Mouse (Mus musculus) embryonic facial prominence, embryonic 11.5 days (tissue): ENCODE measurements at regions not wholly inside any gene's neighbourhood (a gene's known extent, or its start where the extent isn't known, plus 50 kb on each side); places are given as distances from the start of the nearest gene placed in this dataset.

Experiments used
- ATAC-seq: fragments of 200-750 bp; cut with Nextera tagmentation; replicated peaks from 2 replicates; pipeline ENCODE4 v1.8.0; 2017; ENCODE audit warnings: low read depth; ENCODE audit not compliant: insufficient number of reproducible peaks, low FRiP score, low TSS enrichment
- DNase-seq: peaks from one replicate; pipeline ENCODE4 v3.0.0-alpha.2; 2015; ENCODE audit warnings: low spot score
- H3K27ac ChIP-seq: fragments of 300-500 bp; sonication (generic); replicated peaks from 2 replicates; pipeline ENCODE4 v1.5.1; 2014; ENCODE audit warnings: mild to moderate bottlenecking, low read depth, low read length, control low read depth
- H3K27me3 ChIP-seq: fragments of 300-500 bp; sonication (generic); 2 replicates; pipeline ENCODE4 v1.6.1; 2014; ENCODE audit warnings: mild to moderate bottlenecking, low read length, moderate library complexity, mixed read lengths; ENCODE audit not compliant: control insufficient read depth, insufficient read depth
- H3K36me3 ChIP-seq: fragments of 300-500 bp; sonication (generic); replicated peaks from 2 replicates; pipeline ENCODE4 v1.6.1; 2014; ENCODE audit warnings: low read depth, mild to moderate bottlenecking, low read length, moderate library complexity, mixed read lengths; ENCODE audit not compliant: control insufficient read depth, insufficient read depth
- H3K4me1 ChIP-seq: fragments of 300-500 bp; sonication (generic); 2 replicates; pipeline ENCODE4 v1.6.1; 2014; ENCODE audit warnings: low read length, mixed read lengths; ENCODE audit not compliant: control insufficient read depth, insufficient read depth
- H3K4me2 ChIP-seq: fragments of 300-500 bp; sonication (generic); 2 replicates; pipeline ENCODE4 v1.6.1; 2014; ENCODE audit warnings: low read depth, mild to moderate bottlenecking, control low read depth, low read length, moderate library complexity
- H3K4me3 ChIP-seq: fragments of 300-500 bp; sonication (generic); 2 replicates; pipeline ENCODE4 v1.5.1; 2014; ENCODE audit warnings: low read depth, low read length, control low read depth
- H3K9ac ChIP-seq: fragments of 300-500 bp; sonication (generic); replicated peaks from 2 replicates; pipeline ENCODE4 v1.6.1; 2014; ENCODE audit warnings: mild to moderate bottlenecking, control low read depth, low read length
- H3K9me3 ChIP-seq: fragments of 300-500 bp; sonication (generic); replicated peaks from 2 replicates; pipeline ENCODE4 v1.6.1; 2016; ENCODE audit warnings: mild to moderate bottlenecking, low read length, inconsistent platforms, mixed read lengths; ENCODE audit not compliant: control insufficient read depth
- WGBS: fragments of 180-500 bp; shearing (Covaris S2); extraction: QIAGEN DNeasy Blood & Tissue Kit; methylation state at CpG from one replicate; pipeline ENCODE4 v1.1.7; 2014; 5-methylcytosine and 5-hydroxymethylcytosine counted together

DNA sequence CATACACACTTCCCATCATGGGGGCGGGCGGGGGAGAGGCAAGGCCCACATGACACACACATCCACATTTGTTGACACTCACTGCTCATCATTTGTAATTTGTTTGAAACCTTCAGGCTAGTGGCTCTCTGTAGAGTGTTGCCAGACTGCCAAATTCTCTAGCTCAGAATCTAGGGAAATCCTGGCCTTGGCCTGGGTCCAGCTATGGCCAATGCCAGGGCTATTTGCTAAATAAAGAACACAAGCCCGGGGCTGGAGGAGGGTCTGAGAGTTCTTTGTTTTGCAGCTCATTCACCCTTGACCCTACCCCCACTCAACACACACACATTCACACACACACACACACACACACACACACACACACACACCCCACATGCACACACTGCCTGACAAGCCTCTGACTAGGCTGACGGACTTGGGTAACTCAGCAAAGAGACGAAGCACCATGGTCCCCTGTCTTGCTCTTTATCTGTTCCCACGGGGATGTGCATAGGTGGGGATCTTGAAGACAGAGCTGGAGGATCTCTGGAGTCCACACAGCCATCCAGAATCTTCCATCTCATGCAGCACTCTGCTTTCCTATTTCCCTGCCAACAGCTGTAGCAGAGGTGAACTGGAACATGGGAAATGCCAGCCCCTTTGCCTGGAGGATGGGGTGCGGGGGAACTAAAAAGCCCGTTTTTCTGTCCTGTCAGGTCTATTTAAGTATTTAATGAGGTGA is 107.1 kb upstream of the Cadm1 start:
- H3K27ac ChIP-seq, result no peak overlapping the region
- no peak overlapping the region for H3K9ac ChIP-seq
- H3K4me3 ChIP-seq, result no peak overlapping the region
- H3K4me1 ChIP-seq, result no peaks in the 10 kb centered on the region; the same call in 1 of the 2 replicates
- no peaks in the 10 kb centered on the region for H3K9me3 ChIP-seq
- no peaks in the 10 kb centered on the region for H3K36me3 ChIP-seq
- 52% methylated on average over 8 of the region's 8 CpGs for WGBS
- H3K4me2 ChIP-seq, result no peak overlapping the region
- DNase-seq (no peak), ATAC-seq (peak; percentile 34; the same call in 1 of the 2 replicates)
- H3K27me3 ChIP-seq, result no peaks in the 10 kb centered on the region

DNA sequence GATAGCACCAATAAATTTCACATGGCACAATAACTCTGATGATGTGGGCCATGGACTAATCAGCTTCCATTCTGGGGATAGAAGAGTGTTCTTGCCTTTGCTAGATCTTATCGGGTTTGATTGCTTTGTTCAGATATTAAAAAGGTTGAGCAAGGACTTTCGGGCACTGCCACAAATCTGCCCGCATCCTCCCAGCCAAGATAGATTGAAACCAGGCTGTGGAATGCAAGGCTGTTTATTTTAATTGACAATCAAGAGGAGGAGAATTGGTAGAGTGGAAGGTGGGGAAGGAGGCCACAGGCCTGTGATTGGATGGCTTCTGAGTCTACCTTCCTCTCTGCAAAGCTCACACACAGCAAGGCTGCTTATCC is 106.5 kb upstream of the Cadm1 start:
- Histone ChIP-seq H3K36me3 (no peaks in the 10 kb centered on the region), H3K4me3 (no peak overlapping the region), H3K4me1 (no peaks in the 10 kb centered on the region; the same call in 1 of the 2 replicates), H3K4me2 (no peak overlapping the region), H3K9me3 (no peaks in the 10 kb centered on the region), H3K27ac (no peak overlapping the region), H3K9ac (no peak overlapping the region), H3K27me3 (no peaks in the 10 kb centered on the region)
- DNase-seq (no peak), ATAC-seq (no peak)
- WGBS, result 62% methylated on average over 3 of the region's 3 CpGs

DNA sequence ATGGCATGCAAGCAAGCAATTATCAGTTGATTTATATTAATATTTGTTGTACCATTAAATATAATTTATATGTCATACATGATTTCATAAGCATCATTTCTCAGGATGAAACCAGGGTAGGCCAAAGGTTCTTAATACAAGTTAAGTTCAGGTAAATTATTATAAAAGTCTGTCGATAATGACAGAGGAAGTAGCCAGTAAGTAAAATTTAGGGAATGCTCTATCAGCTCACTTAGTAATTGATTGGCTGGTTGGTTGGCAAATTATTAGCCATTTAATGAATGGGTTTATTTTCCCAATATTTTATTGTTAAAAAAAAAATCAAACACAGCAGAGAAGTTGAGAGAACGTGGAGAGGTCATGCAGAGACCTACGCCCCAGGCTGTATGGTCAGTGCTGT is 105.8 kb upstream of the Cadm1 start:
- no peak overlapping the region for H3K9ac ChIP-seq
- no peak for DNase-seq
- no peaks in the 10 kb centered on the region for H3K27me3 ChIP-seq
- H3K27ac ChIP-seq, result no peak overlapping the region
- no peaks in the 10 kb centered on the region for H3K36me3 ChIP-seq
- H3K4me1 ChIP-seq, result no peaks in the 10 kb centered on the region; the same call in 1 of the 2 replicates
- H3K4me3 ChIP-seq, result no peak overlapping the region
- H3K9me3 ChIP-seq, result no peaks in the 10 kb centered on the region
- no peak for ATAC-seq
- WGBS, result 68% methylated on average over 3 of the region's 3 CpGs
- H3K4me2 ChIP-seq, result no peak overlapping the region

DNA sequence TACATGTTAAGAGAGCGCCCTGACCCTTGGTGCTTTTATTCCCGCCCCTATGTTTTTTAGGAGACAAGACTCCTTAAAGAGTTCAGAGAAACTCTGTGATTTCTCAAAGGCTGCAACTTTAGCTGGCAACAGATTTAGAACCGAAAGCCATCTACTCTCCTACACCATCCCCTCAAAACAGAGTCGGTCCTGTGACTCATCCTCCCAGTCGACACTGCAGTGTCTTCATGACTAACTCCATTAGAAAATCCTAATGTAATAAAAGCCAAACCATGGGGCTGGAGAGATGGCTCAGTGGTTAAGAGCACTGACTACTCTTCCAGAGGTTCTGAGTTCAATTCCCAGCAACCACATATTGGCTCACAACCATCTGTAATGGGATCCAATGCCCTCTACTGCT is 103.3 kb upstream of the Cadm1 start:
- Histone ChIP-seq H3K9ac (no peak overlapping the region), H3K9me3 (no peaks in the 10 kb centered on the region), H3K27ac (no peak overlapping the region), H3K4me2 (no peak overlapping the region), H3K36me3 (no peaks in the 10 kb centered on the region), H3K27me3 (no peaks in the 10 kb centered on the region), H3K4me1 (no peaks in the 10 kb centered on the region; the same call in 1 of the 2 replicates), H3K4me3 (no peak overlapping the region)
- DNase-seq (no peak), ATAC-seq (no peak)
- 89% methylated on average over 5 of the region's 5 CpGs for WGBS

DNA sequence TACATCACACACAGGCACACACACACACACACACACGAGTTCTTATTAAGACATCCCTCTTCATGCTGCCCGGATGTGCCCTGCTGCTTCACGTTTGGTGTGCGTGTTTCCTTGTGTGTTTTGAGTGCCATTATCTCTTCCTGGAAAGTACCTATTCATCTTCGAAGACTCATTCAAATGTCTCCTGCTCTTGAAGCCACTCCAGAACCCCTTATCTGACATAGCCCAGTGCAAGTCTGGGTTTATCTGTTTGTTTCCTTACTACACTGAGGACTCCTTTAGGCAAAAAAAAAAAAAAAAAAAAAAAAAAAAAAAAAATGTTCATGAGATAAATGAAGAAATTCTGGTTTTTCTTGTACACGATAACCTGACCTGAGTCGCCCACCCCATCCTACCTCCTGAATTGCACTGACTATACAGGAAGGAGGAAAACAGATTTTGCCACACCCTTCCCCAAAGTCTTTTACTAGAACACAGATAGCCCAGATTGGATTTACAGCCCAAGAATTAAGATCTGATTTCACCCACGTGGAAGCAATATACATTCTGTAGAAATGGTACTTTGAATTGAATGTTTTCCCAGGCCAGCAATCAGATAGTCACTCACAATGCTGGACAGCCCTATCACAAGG is 101.1 kb upstream of the Cadm1 start:
- 81% methylated on average over 8 of the region's 8 CpGs for WGBS
- Histone ChIP-seq H3K36me3 (no peaks in the 10 kb centered on the region), H3K27ac (no peak overlapping the region), H3K9me3 (no peaks in the 10 kb centered on the region), H3K4me2 (no peak overlapping the region), H3K9ac (no peak overlapping the region), H3K4me3 (no peak overlapping the region), H3K27me3 (no peaks in the 10 kb centered on the region), H3K4me1 (no peaks in the 10 kb centered on the region)
- ATAC-seq (no peak), DNase-seq (no peak)

DNA sequence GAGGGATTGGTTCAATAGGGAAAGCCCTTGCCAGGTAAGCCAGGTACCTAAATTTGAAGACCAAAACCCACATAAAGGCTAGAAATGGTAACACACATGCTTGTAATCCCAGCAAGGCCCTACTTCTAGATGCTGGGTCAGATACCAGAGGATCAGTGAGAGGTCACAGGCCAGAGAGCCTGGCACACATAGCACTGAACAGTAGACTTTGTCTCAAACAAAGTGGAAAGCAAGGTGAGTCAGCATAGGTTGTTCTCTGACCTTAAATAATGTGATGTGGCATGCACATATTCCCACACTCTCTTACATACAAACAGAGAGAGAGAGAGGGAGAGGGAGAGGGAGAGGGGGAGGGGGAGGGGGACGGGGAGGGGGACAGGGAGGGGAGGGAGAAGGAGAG is 100.3 kb upstream of the Cadm1 start:
- no peak overlapping the region for H3K27ac ChIP-seq
- no peak overlapping the region for H3K9ac ChIP-seq
- no peaks in the 10 kb centered on the region for H3K36me3 ChIP-seq
- DNase-seq, result no peak
- no peak overlapping the region for H3K4me2 ChIP-seq
- H3K4me3 ChIP-seq, result no peak overlapping the region
- no peaks in the 10 kb centered on the region for H3K9me3 ChIP-seq
- H3K27me3 ChIP-seq, result no peaks in the 10 kb centered on the region
- H3K4me1 ChIP-seq, result no peaks in the 10 kb centered on the region
- ATAC-seq, result no peak
- WGBS, result no CpG with 5 or more reads among the region's 1 CpGs

DNA sequence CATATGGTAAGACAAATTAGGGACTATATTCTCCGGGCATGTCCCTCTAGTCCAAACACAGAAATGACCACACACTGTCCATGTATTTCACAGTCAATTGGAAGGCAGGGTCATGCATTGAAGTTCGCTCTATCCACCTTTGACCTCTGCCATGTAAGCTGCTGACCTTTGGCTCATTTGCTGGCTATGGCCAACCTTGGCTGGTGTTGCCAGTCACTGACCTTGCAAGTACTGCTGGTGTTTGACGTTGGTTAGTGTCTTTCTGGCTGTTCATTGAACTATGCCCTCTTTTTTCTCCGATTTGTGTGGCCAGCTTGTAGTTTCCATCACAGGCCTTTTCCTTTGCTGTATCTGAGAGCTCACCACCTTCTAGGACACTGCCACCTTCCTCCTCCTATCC is 97.3 kb upstream of the Cadm1 start:
- DNase-seq (no peak), ATAC-seq (no peak)
- no peaks in the 10 kb centered on the region for H3K9me3 ChIP-seq
- no peak overlapping the region for H3K4me3 ChIP-seq
- no peak overlapping the region for H3K27ac ChIP-seq
- H3K4me2 ChIP-seq, result no peak overlapping the region
- no peaks in the 10 kb centered on the region for H3K27me3 ChIP-seq
- 74% methylated on average over 4 of the region's 4 CpGs for WGBS
- no peaks in the 10 kb centered on the region for H3K4me1 ChIP-seq
- H3K36me3 ChIP-seq, result no peaks in the 10 kb centered on the region
- H3K9ac ChIP-seq, result no peak overlapping the region

DNA sequence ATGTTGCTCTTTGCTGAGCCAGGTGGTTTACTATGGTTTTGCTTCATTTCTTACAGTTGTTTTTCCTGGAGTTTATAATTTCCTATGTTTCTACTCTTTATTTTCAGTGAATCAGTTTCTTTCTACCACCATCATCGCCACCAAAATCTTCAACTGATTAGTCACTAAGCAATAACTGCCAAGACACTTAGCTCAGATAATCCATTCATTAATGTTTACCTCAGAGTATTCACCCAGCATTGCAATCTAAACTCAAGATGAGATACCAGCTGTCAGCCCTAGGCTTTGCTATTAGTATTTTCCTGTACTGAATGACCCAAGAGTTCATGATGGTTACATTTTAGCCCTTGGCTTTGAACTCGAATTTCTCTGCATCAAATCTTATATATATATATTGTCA is 96.8 kb upstream of the Cadm1 start:
- Histone ChIP-seq H3K9ac (no peak overlapping the region), H3K27ac (no peak overlapping the region), H3K9me3 (no peaks in the 10 kb centered on the region), H3K4me2 (no peak overlapping the region), H3K27me3 (no peaks in the 10 kb centered on the region), H3K4me1 (no peaks in the 10 kb centered on the region), H3K4me3 (no peak overlapping the region), H3K36me3 (no peaks in the 10 kb centered on the region)
- WGBS, result 69% methylated on average over 2 of the region's 2 CpGs
- no peak for DNase-seq
- ATAC-seq, result no peak
